Mouse (Mus musculus) gastrocnemius, postnatal 36 days (tissue): ENCODE measurements around the gene Rrp1. TPM values are rescaled to one million over a fixed set of nuclear protein-coding genes. Genes with fewer than 3 reads are reported as not detected.
"Not testable (repeated sequence)": the region's sequence is repeated elsewhere in the genome, so short reads cannot be mapped to it uniquely, and the experiment has no call there.

Experiments used
- DNase-seq, 2 experiments: peaks; one replicate each; pipeline ENCODE4 v3.0.0; 2022
- intact Hi-C: fragments of 180-260 bp; cut with DNase I; formaldehyde crosslinking; loops from one replicate; pipeline ENCODE4 v1.15.1; 2025
- total RNA-seq, 2 experiments: library from RNA; stranded (reverse); gene quantifications; 2 replicates each; pipeline ENCODE4 v1.2.3; 2021

Gene Rrp1
- total RNA-seq, 2 experiments from 2014 or later, result 53.3 to 63.7 TPM

DNA sequence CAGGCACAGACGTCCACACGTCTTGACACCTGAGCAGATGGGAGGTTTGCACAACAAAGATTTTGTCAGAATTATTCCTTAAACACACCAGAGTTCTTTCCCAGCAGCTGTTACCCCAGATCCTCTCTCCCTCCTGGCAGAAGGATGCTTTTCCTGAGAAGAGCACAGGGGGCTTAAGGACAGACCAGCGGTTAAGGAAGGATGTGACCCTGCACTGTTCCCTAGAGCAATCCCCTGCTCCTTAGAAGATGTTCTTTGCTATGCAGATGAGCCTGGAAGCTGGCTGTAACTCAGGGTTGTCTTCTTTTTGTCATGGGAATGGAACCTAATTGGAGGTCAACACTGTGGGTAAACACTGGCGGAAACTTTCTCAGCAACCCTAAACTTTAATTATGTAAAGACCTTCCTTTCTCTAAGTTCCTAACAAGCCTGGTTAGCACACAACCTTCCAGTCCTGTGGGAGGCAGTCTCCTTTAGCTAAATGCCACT lies 21.8 kb downstream of the Rrp1 start:
- no peak for DNase-seq
- intact Hi-C loops, result loop anchor here (5.0 kb wide), 1 partner anchor 39 kb away; the partner anchor contains the start of gene Agpat3

DNA sequence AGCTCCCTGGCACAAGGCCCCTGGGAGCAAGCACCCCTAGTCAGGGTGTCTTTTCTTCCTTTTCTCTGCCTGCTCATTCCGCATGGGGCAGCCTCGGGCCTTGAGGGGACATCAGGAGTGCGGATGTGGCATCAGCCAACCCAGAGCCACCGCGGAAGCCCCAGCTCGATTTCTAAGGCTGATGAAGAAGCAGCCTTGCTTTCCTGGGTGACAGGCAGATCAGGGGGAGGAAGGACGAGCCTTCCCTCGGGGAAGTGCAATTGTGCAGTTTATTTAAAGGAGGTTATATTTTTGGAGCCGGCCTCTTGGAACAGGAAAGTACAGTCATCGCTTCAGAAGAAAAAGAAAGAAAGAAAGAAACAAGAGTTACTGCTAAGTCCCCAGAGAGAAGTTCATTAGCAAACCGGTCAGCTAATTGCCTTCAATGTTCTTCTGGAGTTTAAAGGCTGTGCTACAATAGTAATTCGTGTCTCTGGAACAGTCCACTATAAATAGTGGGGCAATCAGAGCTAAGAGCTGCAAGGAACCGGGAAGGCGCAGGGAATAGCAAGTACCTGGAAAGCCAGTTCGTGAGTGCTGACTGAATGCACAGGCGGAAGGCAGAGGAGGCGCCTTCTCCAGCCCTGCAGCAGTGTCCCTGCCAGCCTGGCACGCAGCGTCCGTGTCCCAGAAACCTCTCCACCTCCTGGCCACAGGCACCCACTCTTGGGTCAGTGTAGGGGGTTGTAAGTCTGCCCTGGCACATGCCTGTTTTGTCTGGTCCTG lies 24.4 kb downstream of the Rrp1 start:
- intact Hi-C loops, result no loop called here
- no peak for DNase-seq

DNA sequence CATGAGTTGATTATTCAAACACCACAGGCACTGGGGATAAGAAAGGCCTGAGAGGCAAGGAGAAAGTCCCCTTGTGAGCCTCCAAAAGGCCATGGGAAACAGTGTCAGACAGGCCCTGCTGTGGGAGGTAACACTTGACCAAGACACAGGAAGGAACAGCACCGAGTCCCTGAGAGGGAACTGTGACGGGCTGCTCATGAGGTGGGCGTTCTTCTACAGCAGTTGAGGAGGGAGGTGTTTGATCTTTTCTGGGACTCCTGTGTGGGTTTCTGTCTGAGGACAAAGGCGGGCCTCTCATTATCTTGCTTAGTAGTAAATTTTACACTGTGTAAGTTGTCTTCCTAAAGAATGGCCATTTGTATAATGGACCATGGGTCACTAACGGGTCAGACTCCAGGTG lies 27.3 kb downstream of the Rrp1 start:
- intact Hi-C loops, result no loop called here
- no peak for DNase-seq

DNA sequence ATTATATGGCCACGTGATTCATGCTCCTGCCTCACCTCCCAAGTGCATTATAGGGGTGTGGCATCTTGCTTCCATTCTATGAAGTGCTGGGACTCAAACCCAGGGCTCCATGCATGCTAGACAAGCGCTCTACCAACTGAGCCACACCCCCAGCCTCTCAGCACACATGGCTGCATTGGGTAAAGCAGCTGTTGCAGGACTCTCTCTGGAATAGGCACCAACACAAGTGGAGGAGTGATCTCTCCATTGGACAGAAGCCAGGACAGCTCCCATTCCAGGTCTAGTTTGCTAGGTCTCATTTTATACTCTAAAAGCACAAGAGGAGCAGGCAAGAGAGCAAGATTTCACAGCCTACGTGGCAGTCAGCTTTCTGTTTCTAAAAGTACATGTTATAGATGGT lies 29.3 kb downstream of the Rrp1 start:
- intact Hi-C loops, result no loop called here
- no peak for DNase-seq

DNA sequence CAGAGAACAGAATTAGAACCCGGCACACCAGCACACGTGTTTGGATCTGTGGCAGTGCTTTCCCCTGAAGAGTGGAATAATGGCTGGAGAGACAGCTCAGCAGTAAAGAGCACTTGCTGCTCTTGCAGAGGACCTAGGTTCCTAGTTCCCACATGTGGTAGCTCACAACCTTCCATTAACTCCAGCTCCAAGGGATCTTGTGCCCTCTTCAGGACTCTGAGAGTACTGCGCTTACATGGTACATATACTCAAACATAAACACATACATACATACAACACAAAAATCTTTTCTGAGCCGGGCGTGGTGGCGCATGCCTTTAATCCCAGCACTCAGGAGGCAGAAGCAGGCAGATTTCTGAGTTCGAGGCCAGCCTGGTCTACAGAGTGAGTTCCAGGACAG lies 34.3 kb downstream of the Rrp1 start:
- intact Hi-C loops, result no loop called here
- no peak for DNase-seq

DNA sequence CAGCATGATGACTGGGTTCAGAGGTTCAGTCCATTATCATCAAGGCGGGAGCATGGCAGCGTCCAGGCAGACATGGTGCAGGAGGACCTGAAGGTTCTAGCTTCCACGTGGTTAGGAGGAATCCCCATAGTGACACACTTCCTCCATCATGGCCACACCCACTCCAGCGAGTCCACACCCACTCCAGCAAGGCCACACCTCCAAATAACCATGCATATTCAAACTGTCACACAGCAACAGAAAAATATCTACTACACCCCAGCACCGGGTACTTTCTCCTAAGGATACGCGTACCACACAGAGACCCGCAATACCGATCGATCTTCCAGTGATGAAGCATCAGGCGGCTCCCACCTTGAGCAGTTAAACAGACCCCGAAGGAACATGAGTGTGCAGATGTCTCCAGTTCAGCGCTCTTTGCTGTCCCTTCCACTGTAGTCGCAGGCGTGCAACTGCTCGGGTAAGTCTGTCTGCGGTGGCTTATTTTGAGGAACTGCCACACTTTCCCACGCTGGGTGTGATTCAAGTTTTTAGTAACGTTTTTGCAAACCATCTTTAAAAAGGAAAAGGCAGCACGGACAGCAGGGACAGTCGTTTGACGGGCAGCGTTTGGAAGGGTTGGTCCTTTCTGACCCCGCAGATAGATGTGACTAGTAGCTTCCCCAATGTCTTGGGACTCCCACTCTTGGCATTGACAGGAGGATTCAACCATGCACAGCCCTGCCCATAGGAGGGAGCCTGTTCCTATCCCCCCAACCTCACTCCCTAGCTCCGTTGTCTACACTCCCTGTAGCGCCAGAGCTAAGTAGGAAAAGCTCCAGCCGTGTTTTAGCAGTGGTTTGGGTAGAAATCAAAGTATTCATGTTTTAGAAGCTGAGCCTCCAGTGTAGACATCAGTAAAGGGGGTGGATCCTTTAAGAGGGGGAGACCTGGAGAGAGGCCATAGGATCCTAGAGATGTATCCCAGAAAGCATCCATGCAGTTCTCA lies 39.9 kb downstream of the Rrp1 start:
- DNase-seq, result no peak
- intact Hi-C loops, result no loop called here

DNA sequence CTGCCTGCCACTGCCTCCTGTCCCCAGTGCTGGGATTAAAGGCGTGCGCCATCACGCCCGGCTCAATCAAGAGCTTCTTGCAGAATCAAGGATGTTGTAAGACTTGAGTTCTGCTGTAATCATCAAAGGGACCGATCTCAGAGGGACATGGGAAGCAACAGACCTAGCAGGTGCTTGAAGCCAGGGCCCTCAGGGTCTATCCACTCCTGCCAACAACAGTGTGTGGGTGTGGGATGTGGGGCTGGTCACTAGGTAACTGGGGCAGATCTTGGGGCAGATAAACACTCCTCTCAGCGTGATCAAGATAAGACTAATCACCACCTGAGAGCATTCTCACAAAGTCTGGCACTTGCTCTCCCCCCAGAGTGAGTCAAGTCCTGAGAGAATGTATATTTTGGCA lies 41.1 kb downstream of the Rrp1 start:
- DNase-seq, result no peak
- intact Hi-C loops, result no loop called here

DNA sequence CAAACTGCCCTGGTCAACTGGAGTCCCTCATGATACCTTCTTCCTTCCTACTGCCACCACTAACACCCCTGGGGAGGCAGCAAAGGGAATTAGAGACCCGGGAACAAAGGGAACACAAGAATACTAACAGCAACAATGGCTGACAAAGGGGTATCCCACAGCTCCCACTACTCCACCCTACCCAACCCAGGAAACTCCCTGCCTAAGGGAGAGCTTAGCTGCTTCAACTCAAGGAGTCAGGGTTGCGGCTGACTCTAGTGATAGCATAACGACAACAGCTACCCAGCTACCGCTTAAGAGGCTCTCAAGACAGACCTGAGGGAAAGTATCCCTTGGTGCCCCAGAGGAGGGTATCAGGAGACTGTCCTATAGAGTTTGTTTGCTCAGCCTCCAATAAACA lies 45.3 kb downstream of the Rrp1 start:
- DNase-seq, result no peak
- intact Hi-C loops, result no loop called here

DNA sequence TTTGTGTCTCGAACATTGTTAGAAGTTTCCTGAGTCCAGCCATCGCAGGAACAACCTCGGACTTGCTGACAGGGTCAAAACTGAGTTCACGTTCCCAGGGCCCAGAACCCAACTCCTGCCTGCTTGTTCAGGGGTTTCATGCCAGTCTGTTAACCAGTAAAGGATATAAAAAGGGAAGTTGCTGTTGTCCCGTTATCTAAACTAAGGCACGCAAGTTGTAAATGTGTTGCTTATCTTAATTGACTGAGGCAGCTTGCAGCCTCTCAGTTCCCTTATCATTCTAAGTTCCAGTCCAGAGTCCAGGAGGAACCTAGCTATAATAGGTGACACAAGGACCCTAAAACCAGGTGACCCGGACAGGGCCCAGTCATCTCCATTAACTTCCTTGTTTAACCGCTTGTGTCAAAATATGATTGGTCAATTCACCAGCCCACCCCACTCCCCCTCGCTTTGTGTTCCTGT lies 46.0 kb downstream of the Rrp1 start:
- DNase-seq, result no peak
- intact Hi-C loops, result no loop called here

DNA sequence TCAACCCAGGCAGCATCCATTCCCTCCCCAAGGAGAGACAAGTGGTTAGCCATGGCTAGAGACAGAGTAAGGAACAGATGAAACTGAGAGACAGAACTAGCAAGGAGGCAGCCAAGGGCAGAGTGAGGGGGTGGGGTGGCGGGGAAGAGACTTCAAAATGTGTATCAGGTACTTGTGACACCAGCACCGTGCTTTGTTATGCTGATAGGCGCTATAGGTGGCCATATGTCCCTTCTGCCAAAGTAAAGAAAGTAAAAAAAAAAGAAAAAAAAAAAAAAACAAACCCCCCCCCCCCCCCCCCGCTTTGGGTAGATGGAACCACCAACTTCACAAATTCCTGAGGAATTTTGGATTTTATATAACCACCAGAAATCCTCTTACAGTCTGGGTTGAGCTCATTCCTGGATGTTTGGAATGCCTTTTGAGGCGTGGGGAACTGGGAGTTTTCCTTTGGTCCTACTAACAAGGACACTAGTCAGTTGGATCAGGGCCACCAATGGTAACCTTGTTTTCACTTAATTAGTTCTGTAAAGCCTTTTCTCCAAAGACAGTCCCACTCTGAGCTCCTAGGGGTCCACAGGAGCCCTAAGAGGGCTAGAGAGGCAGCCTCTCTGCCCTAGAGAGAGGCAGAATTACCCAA lies 46.5 kb downstream of the Rrp1 start:
- DNase-seq, result no peak
- intact Hi-C loops, result no loop called here

DNA sequence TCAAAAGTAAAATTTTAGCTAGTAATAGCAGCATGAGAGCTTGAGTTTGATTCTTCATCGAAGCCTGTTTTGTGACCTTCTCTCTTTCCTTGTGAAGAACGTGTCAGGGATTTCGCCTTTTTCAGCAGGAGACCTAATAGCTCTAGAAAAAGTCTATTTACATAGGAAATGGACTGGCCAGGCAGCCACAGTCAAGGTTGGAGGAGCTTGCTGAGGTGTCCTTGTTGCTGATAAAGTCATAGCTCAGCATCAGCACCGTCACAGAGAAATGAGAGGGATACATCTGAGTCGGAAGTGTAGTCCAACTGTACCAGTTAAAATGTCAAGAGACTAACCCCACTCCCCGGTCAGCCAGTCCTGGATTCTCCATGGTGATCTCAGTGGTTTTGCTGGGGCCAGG lies 47.3 kb downstream of the Rrp1 start:
- no peak for DNase-seq
- intact Hi-C loops, result no loop called here

DNA sequence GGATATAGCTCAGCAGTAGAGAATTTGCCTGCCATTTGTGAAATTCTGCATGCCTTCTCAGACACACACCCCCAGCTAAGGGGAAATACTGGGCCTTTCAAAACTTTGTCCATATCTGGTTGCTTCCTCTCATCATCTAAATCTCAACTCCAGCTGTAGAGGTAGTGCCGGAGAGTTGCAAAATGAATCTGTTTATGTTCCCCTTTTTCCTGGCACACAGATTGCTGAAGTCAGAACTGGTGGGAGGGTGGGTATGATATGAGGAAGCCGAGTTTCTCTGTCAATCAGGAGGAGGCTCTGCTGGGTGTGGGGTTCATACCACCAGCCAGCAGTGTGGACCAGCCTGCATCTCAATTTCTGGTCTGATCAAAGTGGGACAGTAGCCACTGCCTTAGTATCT lies 48.7 kb downstream of the Rrp1 start:
- DNase-seq, result no peak
- intact Hi-C loops, result no loop called here

DNA sequence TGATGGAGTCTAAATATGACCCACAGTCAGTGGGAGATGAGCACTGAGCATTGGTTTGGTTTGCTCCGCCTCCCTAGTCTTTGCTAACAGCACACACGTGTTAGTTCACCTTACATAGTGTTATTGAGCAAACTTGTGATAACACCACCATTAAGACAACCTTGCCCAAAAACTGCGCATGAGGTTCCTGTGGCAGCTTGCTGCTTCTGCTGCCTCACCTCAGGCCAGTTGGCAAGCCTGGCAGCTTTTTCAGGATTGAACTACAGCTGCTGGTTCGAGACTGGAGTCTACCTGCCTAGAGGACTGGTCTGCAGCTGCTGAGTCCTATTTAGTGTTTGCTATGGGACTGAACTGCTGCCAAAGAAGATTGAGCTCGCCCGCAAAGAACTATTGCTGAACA lies 49.5 kb downstream of the Rrp1 start:
- DNase-seq, result no peak
- intact Hi-C loops, result no loop called here

DNA sequence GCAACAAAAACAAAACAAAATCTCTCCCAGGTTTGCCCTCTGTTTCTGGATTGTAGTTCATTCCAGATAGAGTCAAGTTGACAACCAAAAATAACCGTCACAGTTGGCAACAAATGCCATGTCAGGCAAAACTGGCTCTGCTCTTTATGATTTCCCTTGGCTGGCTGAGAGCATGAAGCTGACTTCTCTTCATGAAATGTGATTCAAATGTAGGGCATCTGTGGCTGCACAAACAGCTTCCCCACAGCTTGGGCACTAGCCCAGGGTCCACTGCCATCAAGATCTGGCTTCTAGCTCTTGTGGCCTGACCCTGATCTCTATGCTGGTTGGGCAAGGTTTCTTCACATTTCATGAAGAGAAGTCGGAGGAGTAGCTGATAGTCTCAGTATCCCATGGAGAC lies 50.9 kb downstream of the Rrp1 start:
- DNase-seq, result no peak
- intact Hi-C loops, result no loop called here

DNA sequence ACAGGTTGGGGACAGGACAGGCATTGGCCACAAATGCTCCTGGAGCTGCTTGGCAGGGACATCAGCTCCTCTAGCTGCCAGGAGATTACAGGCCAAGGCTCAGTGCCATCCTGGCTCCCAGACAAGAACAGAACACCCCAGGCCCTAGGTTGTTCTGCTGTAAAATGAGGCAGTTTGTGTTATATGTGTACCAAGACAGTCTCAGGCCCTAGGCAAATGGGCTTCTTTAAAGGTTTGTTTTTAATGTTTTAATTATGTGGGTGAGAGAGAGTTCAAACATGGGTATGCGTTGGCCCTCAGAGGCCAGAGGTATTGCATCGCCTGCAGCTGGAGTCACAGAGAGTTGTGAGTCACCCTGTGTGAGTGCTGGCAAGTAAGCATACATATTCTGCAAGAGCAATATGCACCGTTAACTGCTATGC lies 52.5 kb downstream of the Rrp1 start:
- DNase-seq, result no peak
- intact Hi-C loops, result no loop called here

DNA sequence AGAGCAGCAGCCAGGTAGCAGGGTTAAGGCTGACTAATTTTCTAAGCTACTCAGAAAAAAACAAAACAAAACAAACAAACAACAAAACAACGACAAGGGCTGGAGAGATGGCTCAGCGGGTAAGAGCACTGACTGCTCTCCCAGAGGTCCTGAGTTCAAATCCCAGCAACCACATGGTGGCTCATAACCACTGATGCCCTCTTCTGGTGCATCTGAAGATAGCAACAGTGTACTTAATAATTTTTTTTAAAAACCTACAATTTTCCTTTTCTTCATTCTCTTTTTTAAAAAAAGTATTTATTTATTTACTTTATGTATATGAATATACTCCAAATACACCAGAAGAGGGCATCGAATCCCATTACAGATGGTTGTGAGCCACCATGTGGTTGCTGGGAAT lies 53.8 kb downstream of the Rrp1 start:
- DNase-seq, intact Hi-C loops: not testable (repeated sequence)

DNA sequence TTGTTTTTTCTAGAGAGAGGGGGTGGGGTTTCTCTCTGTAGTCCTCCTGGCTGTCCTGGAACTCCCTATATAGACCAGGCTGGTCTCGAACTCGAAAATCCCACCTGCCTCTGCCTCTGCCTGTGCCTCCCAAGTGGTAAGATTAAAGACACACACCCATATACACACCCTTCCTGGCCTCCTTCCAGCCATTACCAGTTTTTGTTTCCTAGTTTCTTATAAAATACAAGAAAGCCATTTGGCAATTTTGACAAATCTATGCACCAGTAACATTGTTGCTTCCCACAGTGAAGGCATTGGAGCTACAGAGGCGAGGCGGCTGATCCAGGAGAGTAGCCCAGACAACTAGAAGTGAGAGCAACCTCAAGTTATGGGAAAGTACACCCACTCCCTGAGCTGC lies 54.6 kb downstream of the Rrp1 start:
- DNase-seq, result no peak
- intact Hi-C loops, result no loop called here

DNA sequence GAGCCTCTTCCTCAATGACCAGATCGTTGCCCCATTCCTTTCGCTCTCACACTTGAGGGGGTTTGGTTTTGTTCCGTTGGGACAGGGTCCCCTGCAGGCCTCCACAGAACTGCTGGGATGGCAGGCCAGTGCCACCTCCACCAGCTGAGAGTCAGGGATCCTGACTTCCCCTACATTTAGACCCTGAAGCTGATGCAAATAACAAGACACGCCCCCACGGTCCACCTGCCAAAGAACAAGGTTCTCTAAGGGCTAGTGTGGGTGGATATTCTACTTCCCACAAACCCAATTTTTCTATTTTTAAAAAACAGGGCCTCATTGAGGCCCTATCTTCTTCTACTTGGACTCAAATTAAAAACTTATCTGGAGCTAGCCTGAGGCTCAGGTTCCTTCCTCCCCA lies 55.1 kb downstream of the Rrp1 start:
- intact Hi-C loops, result no loop called here

DNA sequence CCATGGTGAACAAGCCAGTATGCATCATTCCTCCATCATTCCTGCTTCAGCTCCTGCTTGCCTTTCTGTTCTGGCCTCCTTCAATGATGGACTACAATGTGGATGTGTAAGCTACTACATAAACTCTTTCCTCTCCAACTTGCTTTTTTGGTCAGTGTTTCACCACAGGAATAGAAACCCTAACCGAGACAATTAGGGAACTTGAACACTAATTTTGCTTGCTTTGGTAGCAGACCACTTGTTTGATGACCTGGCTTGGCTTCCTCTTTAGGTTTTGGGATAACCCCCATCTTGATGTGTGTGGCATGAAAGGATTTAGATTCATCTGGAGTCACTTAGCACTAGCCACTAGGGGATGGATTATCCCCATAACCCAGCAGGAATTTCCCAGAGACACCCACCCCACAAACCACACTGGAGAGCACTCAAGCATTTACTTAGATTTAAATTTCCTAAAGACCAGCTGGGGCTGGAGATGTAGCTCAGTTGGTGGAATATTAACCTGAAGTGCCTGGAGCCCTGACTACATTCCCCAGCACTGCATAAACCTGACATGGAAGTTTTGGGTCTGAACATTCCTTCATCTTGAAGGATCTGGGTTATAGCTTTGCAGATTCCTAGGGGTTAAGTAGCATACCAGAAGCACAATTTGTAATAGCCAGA lies 56.8 kb downstream of the Rrp1 start:
- no peak for DNase-seq
- intact Hi-C loops, result no loop called here

More for the DNA sequence above, 55.1 kb downstream of the Rrp1 start:
- no peak for DNase-seq

DNA sequence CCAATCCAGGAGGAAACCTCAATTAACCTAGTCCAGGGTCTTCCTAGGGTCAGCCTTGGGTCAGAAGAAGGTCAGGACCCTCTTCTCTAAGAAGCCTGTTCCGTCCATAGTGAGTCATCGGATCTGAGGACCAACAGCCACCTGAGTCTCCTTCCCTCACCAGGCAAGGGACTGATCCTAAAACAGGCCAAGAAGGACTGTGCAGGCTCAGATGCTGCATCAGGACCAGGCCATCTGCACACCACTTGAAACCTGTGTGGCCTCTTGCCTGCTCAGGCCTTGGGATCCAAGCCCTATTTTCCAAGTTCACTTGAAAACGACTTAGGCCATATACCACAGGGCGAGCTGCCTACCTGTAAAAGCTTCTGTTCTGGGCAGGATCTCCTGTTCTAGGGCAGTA lies 59.6 kb downstream of the Rrp1 start:
- intact Hi-C loops, result loop anchor here (5.0 kb wide), 1 partner anchor 39 kb away; no protein-coding TSS in a partner anchor

More for the DNA sequence above, 59.6 kb downstream of the Rrp1 start:
- DNase-seq, result no peak
